Mouse (Mus musculus): ENCODE measurements at regions not wholly inside any gene's neighbourhood (a gene's known extent, or its start where the extent isn't known, plus 50 kb on each side); places are given as distances from the start of the nearest gene placed in this dataset.

DNA sequence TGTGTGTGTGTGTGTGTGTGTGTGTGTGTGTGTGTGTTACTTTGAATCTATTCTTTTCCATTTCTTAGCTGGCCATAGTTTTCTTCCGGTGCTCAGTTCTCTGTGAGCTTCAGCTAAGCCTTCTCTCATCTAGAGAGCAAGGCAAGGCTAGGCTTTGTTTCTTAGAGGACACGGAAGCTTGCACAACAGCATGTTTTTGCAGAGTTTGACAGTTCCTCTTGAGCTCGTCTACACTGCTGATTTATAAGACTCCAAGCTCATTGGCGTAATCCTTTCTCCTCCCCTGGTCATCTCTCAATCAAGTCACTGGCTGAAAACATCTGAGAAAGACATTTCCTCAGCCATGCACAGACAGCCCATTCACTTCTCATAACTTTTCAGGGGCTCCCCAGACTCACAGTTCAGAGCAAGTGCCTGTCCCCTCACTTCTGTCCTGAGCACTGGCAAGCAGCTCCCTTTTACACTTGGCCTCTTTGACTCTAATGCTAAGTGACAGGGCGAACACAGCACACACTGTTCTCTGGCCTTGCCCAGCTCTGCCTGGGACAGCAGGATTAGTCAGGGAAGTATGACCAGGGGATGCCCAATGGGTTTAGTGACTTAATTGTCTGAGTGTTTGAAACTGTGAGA lies 362.3 kb upstream of the Npvf start:
- no peak for DNase-seq

DNA sequence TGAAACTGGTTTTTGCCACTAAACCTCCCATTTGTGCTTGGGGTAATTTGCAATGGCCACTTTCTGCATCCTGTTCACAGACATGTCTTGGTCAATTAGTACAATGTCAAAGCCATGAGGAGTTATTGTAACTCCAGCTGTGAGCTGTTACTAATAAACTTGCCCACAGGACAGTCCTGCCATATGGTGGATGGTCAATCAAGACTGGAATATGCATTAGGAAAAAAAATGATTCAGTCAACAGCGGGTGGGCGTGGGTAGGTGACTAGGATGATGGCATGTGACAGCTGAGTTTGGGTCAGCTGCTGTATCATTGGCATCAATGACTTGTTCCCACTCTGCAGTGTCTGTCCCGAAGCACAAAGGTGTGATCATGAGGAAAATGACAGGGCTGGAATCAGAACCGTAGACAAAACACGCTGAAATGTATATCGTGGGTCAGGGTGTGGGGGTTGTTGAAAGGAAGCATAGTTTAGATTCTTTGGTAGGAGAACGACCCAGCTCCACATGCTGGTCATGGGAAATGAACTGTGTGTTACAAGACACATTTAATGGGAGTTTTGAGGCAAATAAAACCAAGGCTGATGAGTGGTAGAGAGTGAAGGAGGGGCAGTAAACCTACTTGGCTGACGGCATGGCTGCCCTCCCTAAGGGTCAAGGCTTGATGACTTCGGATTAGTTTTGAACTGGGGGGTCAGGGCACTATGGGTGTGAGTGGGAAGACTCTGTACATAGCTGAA lies 363.2 kb upstream of the Npvf start:
- DNase-seq, result no peak

DNA sequence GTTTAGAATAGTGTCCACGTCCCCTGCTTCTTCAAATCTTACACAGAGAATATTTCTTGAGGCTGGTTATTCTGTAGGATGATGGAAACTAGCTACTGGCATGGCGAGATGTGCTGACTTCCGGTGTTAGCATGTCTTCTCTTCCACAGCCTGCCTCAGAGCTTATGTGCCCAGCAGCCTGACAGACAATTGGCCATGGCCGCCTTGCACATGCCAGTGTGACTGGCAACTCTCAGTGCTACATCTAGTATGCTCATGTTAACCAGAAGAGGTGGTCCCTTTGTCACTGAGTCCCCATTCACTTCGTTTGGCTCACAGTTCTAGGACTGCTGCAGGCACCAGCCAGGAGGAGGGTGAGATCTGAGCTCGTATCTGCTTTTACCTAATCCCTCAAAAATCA lies 367.0 kb upstream of the Npvf start:
- no peak for DNase-seq

DNA sequence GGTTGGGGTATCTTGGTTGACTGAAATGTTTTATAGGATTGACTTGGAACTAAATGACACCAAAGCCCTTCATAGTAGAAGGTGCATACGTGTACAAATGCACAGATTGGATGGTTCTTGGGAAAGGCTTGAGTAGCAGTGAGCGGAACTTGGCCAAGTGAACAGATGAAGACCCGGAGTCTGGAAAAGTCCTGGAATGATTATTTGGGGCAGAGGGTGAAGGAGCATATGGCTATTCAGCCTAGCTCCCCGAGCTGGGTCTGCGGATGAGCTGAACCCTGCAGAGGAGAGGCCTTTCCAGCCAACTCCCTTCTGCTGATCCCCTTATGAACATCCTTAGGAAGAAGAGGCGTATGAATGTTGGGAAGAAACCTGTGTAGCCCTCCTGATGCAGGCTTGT lies 369.1 kb upstream of the Npvf start:
- no peak for DNase-seq

DNA sequence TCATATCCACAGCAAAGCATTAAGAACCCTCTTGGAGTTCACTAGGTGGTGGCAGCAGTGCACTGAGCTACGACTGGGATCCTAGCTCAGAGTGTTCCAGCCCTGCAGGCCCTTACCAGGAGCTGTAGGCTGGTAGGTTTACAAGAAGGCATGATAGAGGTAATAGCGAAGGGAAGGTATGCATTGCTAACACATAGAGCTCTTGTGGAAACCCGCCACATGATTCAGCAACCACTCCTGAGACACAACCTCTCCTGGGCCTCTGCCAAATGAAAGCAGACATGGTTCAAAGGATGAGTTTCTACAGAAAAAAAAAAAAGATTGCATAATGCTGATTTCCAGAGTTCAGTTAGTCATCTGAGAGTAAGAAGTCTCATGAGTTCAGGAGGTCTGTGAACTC lies 370.5 kb upstream of the Npvf start:
- no peak for DNase-seq

DNA sequence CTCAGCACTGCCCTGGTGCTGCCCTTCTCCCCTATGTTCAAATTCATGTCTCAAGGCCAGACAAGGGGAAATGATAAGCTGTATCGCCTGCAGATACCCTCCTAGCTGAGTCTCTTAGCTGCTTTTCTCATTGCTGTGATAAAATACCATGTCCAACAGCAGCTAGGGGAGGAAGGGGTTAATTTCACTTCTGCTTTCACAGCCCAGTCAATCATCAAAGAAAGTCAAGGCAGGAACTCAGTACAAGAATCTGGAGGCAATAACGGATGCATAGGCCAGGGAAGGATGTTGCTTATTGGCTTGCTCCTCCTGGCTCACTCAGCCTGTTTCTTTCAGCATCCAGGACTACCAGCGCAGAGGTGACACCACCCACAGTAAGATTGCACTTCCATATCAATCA lies 371.2 kb upstream of the Npvf start:
- DNase-seq, result no peak

DNA sequence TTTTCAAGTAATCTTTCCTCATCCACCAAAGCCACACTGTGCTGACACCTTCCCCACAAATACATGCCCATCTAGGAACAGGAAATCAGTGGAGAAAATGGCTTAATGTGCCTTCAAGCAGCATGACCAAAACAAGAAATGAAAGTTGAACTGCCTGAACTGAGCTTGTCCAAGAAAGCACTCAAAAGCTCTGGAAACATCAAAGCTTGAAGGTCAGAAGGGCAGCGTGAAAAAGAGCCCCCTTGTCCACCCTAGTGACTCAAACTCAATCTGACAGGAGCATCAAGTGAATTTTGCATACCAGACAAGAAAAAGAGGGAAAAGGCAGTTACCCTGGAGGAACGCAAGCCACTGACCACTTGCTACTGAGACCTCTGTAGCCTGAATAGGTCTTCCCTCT lies 373.1 kb upstream of the Npvf start:
- no peak for DNase-seq

DNA sequence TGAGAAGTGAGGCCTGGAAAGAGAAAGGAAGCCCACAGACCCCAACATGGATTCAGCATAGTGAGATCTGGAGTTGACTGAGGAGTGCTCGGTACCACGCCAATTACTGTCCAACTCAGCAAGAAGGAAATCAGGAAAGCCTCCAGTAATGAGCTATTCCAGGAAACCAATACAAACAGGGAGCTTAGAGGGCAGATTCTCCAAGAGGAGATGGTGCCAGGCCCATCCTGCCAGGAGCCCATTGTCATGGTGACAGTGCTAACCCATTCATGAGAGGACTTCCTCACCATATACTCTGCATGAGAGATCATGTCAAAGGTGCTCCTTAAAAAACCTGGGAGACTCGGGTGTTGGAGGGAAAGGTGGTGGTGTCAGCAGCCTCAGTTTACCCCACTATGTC lies 375.3 kb upstream of the Npvf start:
- DNase-seq, result no peak

DNA sequence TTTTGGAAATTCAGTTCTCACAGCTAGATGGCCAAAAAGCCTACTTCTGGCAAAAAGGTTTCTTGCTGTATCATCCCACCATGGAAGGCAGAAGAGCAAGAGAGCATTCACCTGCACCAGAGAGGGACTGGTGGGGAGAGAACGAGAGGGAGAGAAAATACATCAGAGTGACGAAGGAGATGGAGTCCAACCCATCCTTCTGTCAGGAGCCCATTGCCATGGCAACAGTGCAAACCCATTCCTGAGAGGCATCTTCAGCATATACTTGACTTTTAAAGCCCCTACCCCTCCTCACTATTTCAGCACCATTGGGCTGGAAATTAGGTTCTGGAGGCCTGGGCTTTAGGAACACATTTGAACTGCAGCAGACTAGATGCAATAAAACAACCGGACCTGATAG lies 375.7 kb upstream of the Npvf start:
- DNase-seq, result no peak

DNA sequence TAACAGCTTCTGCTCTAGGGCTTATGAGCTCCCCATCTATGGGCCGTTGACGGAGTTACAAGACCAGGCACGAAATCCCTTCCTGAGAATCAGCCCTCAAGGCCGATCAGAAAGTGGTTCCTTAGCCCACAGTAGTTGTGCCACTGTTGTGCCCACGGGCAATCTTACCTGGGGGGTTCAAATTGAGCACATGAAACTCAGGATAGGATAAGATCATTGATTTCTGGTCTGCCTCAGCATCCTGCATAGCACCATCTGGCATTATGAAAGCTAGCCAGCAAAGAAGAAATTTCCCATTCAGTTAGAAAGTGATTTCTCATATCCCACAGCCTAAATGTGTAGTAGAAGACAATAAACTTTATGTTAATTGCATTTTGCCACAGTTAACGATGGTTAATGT lies 379.6 kb upstream of the Npvf start:
- no peak for DNase-seq

DNA sequence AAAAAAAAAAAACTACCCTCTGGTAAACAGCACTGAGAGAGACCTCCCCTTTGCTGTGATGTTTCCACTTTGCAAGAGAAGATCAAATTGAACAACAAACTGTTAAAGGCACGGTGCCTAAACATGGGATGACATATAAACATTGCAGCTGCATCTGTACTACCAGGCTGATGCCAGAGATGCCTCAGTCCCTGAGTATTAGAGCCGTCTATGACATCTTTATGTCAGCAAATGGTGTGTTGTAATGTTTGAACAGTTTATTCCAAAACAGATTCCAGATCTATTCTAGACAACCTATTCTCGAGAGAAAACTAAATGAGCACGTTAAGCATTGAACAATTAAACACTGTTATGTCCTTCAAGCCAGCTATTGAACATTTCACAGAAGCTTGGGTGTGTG lies 381.8 kb upstream of the Npvf start:
- DNase-seq, result no peak

DNA sequence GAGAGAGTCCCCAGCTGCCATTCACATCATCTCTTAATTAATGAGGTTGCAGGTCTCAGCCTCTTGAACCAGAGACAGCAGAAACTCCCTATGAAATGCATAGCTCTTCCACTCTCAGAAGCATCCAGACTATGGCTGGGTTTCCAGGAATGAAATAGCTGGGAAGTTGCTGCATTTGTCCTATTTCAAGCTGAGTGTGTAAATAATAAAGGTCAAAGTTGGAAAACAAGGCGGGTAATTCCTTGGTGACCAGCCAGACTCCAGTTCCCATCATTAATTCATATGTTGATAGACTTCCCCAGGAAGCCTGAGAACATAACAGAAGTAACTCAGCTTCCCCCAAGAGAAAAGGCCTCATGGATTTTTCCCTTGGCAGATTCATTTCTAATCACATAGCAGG lies 382.3 kb upstream of the Npvf start:
- no peak for DNase-seq

DNA sequence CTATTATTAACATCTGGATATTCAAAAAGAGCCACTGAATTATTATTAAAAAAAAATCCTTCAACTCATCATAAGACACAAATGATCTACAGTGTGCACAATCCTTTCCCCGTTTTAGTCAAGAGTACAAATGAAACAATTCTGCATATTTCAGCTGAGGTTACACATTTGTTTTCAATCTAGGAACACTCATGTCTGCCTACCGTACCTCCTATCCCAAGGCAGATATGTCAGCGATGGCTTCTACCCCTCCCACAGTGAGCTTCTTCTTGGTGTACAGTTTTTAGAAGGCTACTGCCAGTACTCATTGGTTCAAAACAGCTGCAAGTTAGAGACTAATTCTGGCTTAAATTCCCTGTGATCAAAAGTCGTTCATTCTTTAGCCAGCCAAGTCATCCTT lies 382.7 kb upstream of the Npvf start:
- no peak for DNase-seq

DNA sequence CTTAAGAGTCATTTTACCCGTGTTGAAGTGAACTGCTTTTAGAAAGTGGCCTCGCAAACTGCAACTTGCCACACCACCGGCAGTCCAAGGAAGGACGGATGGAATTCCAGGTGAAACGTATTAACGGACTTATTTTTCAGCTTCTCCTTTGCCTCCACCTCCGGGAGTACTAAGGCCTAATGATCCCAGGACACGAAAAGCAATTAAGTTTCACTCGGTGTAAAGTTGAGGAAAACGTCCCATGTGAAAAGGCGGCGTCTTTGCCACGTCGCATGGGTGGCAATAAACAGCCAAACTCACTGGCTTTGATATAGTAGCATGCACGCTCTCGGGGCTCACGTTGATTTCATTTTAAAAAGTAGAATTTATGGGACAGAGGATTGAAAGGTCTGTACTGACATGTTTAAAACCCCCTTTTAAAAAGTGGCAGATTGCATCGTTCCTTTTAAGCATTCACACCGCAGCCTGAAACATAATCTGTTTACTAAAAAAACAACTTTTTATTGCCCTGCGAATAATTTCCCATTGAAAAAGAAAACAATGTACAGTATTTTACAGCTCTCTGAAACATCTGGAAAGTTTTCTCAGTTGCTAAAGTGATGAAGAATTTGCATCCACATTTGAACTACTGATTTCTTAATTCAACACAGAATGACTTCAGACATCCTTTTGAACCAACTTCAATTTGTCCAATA lies 385.4 kb upstream of the Npvf start:
- no peak for DNase-seq

DNA sequence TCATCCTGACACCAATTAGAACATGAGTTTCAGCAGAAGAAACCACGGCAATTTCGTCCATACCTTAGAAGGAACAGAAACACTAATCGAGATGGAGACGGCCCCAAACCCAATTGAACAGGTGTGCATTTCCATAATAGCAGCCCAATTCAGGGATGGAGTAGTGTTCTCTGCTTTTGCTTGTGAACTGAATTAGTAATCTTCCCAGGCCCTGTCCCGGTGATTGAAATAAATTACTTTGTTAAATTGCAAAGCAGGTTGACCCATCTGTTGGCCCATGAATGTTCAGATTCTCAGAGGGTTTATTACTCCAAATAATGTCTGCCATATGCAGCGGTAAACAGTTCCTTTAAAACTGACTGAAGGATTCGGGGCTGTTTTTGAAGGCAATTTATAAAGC lies 388.5 kb upstream of the Nfe2l3 start:
- no peak for DNase-seq

DNA sequence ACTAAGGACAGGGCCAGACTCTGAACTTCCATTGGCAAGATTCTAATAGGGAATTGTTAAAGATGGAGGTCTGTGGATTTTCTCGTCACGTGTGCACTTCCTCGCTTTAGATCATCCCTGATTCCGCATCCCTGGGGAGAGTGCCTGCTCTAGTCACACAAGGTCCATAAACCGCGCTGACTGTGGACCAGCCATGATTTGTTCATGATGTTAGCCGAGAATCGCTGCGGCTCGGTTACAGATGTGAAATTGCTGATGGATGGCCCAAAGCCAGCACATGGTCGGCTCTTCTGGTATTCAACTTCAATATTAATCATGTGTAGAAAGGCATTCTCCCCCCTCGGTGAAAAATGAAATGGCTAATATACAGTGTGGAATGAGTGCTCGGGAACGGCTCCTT lies 387.6 kb upstream of the Nfe2l3 start:
- DNase-seq, result peak; percentile 11

DNA sequence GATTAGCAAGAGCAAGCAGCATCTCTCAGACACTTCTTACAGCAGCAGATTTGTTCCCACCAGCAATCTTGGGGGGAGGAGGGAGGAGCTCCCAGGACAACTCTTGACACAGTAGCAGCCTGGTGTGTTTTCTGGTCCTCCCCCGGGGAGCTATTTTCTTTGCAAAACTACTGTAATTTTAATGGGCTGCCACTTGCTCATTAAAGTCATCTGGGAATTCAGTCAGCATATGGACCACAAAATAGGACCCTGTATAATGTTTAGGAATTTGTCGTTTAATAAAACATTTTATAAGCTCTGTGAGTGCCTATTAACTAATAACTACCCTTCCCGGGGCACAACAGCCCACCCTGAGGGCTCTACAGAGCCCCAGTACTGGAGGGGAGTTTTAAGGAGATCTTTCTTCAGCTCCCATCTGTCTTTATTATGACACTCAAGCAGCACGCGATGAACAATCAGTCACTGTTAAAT lies 380.0 kb upstream of the Nfe2l3 start:
- DNase-seq, result no peak

DNA sequence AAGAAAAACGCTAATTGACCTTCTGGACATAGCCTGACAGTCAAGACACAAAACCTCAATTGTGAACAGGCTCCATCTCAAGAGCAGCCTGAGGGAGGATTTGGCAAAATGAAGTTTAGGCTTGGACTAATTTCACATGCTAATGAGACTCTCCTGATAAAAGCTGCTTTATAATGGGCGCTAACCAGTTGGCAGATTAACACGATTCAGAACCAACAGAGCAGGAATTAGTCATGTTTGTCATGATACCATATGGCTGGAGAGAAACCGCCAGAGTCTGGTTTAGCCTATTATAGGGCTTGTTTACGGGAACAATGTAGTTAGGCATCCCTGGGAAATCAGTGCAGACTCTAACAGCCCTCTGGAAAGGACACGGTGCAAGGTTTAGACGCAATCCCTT lies 375.2 kb upstream of the Nfe2l3 start:
- DNase-seq, result no peak

DNA sequence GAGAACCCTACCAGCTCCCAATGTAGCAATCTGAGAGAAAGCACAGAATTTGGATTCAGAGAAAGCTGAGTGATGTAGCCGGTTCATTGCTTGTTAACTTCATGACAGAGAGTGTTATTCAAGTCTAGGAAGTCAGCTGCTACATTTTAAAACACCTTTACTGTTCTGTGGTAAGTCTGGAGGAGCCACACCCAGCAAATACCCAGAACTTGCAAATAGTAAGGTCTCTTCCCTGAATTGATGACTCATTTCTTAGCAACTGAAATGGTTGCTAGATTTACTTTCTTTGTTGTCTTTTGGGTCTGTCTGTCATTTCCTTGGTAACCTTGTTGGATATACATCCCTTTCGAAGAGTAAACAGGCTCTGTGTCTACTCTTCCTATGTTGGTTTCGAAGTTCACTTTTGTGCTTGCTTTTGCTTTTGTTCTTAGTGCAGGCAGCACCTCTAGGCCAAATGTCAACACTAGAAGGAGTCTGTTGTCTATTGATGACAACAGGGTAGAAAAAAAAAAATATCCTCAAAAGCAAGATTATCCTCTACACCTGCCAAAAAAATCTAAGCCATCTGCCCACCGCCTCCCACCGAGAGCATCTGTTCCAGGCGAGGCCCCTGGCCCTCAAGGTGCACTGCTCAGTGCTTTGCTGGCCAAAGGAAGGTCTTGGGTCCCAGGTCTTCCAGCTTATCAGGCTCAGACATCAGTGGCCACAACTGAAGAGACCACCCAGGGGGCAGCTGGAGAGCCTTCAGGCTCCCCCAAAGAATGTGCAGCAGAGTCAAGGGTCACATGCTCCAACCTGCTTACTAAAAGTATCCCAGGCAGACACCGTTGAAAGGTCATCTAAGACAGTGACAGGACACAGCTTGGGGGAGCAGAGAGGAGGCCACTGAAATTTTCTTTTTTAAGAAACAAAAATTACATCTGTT lies 372.3 kb upstream of the Nfe2l3 start:
- no peak for DNase-seq

DNA sequence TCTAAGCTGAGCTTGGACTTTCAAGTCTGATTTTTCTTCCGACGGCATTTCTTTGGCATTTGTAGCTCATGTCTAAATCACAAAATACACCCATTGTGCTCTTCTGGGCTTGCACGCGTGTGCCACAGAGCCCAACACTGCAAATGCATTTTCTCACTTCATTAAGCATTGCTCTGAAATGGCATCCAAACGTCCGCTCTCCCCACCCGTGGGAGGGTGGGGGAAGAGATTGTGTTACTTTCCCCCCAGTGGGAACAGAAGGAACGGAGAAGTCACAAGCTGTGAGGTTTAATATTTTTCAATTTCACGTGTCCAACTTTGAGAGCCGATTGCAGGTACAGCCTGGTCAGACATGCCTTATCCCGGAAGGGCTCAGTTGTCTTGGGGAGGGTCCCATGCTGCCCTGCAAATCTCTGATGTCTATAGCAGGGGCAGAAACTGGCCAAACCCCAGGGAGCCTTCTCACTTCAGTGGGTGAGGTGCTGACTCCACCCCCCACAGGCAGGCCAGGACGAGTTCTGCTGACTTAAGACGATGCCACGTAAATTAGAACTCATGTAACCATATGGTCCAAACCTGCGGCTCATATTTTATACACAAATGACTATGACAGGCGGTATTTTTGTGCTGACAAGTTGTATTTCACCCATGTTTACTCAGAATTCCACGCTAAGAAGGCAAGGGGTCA lies 371.5 kb upstream of the Nfe2l3 start:
- DNase-seq, result no peak

DNA sequence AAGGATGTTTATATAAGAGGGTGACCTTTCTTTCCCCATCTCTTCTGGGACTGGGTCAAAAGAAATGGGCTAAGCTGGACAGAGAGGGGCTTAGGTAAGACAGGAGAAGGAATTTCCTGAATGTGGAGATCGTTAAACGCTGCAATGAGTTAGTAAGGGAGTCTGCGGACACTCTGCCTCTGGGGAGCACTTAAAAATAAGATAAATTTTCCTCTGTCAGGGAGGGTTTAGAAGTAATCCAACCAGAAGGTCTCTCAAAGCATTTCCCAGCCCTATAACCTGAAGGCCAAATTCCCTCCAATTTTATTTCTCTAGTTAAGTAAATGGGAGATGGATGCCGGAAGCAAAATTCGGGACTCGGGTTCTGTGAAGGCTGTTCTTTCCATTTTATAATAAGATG lies 367.3 kb upstream of the Nfe2l3 start:
- DNase-seq, result no peak

DNA sequence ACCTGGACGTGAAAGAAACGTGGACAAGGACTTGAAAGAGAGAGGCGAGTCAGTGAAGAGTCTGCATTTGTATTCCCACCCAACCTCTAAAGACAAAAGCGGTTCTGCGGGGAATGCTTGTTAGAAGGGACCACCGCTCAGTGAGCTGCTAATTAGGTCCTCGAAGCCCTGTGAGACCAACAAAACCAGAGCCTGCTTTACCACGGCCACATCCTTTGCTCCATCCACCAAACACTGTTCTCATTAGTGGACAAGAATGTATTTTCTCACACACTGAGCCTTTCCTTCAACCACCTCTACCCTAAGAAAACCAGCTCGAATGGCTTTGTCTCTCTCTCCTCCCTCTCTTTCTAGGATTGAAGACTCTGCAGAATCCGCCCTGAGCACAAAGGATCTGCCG lies 365.1 kb upstream of the Nfe2l3 start:
- DNase-seq, result no peak

DNA sequence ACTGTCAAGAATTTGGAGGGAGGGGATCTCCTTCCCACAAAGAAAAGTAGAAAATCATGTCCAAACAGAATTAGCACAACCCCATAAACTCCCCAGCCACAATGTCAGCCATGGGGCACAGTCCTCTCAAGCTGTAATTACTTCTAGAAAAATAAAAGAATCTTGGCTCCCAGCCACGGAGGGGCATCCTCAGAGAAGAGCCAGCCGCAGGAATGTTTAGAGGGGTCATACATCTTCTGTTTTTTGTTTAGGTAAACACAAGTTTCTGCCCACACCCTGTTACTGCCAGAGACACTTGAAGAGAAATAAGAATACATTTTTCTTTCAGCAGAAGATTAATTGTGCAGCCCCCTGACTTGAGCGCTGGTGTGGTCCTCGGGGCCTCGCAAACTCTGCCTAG lies 362.5 kb upstream of the Nfe2l3 start:
- DNase-seq, result no peak
